Mouse (Mus musculus) naive thymus-derived CD4-positive, alpha-beta T cell, adult 5 months (primary cell): ENCODE data around the gene Yeats2. TPM values are rescaled to one million over a fixed set of nuclear protein-coding genes. Genes with fewer than 3 reads are reported as not detected.

Experiments used
- polyA plus RNA-seq: library from polyadenylated mRNA; unstranded; fragments of 100-300 nt; shearing (Covaris generic); gene quantifications from one replicate; pipeline ENCODE4 v1.2.1, GENCODE M21; 2017

Gene Yeats2
- 29.0 TPM for polyA plus RNA-seq

DNA sequence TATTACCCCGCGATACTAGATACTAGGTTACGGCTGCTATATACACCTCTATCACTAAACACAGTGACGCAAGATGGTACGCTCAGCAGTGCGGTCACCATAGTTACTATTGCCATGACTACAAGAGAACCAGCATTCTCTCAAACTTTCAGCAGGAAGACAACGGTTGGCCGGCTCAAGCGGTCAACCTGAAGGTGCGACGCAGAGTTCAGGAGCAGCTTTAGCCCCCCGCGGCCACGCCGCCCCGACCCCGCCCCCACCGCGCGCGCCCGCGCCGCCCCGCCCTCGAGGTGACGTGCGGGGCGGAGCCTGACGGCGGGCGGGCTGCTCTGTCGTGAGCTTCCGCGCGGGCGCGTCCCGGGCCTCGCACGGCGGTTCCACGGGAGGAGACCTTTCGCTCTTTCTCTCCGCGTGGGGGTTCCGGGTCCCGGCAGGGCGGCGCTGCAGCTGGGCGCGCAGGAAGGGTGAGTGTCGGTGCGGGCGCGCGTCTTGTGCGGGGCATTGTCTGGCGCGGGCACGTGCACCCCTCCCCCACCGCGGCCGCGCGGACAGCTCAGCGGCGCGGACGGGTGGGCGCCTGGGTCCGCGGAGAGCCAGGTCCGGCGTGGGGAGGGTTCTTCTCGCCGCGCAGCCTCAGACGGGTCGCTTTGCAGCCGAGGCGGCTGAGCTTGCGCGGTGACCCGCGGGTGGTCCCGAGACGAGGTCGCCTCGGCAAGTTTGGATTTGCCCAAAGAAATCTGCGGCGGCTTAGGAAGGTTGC is at the start of gene Yeats2:
TSS of gene Yeats2 (plus strand) at position 292 of the 760 bp plus-strand sequence.

DNA sequence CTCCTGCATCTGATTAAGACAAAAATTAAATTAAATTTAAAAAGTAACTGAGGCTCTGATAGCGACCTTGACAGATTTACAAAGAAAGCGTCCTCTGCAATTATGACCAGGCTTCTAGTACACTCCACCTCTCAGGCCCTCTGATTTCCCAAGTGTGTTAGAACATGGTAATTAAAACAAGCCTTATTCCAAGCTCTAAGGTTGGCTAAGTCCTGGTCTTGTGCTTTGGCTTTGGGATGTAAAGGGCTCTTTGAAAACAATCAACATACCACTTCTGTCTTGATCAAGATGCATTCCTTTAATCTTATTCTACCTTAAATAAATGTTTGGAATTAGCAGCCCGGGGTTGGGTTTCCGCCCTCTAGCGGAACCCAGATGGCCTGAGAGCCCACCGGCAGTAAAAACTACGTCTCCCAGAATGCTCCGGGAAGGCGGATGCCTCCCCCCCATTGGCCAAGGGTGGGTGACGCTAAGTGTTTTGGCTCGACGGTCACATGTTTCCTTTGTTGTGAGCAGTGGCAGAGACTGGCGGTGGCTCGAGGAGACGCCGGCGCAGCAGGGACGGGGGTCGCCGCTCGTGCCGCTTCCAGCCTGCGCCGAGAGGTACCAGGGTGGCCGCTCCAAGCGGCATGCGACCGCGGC is 43.7 kb upstream of the Yeats2 start, which contains the start of gene Klhl24:
TSS of gene Klhl24 (plus strand) at position 474 of the 642 bp plus-strand sequence.

DNA sequence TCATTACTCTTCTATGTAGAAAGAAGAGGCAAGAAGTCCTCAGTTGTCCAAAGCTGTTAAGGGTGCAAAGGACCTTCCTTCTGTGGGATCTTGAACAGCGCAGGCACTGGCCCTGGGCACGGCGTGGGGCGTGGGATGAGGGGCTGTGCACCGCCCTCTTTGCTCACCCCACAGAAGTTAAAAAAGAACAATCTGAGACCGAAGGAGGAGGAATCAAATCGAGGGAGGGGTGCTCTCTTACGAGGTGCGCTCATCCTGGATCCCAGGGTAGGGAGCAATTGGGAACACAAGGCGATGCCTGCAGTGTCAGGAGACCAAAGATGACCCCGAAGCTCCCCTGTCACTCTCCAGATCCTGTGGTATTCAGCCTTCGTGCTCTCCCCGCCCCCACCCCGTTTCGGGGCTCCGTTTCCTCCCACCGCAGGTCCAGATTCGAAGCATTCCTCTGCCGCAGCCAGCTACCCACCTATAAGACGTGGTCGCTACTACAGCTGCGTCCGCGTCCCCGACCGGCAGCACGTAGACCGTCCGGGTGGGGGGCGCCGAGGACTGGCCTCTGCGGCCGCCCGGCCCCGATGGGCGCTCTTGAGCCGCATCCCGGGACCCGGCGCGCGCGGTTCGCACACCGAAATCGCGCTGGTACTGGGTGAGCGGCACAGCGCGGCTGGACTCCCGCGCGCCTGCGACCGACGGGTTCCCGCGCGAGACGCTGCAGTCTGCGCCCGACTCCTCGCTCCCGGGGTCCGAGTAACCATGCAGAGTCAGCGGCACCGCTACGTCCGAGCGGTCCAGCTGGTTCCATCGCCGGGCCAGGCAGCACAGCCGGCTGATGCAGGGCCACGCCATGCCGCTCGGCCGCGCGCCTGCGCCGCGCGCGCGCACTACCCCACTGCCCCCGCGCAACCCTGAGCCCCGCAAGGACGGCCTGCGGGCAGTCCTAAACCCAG is 99.9 kb downstream of the Yeats2 start, which contains the start of gene Map6d1:
TSS of gene Map6d1 (minus strand) at position 891 of the 947 bp plus-strand sequence.

Other genes with a start within 250 kb of the Yeats2 start
- 323 TPM for gene Klhl6, start 158.0 kb upstream of the Yeats2 start, polyA plus RNA-seq
- 207 TPM for gene Klhl24, start 43.5 kb upstream of the Yeats2 start, polyA plus RNA-seq
- gene Map6d1, start 100.3 kb downstream of the Yeats2 start, polyA plus RNA-seq: not detected
- 72.9 TPM for gene Parl, start 161.3 kb downstream of the Yeats2 start, polyA plus RNA-seq
- gene Cyp2ab1, start 184.3 kb downstream of the Yeats2 start, polyA plus RNA-seq: not detected